Mouse (Mus musculus) neural tube, embryonic 14.5 days (tissue): ENCODE measurements at regions not wholly inside any gene's neighbourhood (a gene's known extent, or its start where the extent isn't known, plus 50 kb on each side); places are given as distances from the start of the nearest gene placed in this dataset.

Source experiments
- ATAC-seq: fragments of 200-750 bp; cut with Nextera tagmentation; 2 replicates; pipeline ENCODE4 v1.8.0; 2017; ENCODE audit warnings: low read depth, mild to moderate bottlenecking, moderate TSS enrichment, moderate library complexity
- H3K27ac ChIP-seq: fragments of 300-500 bp; sonication (generic); 2 replicates; pipeline ENCODE4 v1.5.1; 2014; ENCODE audit warnings: low read depth, mild to moderate bottlenecking, control low read depth, low read length, moderate library complexity, mixed read lengths
- H3K27me3 ChIP-seq: fragments of 300-500 bp; sonication (generic); 2 replicates; pipeline ENCODE4 v1.6.1; 2014; ENCODE audit warnings: low read length; ENCODE audit not compliant: control insufficient read depth, insufficient read depth
- H3K36me3 ChIP-seq: fragments of 300-500 bp; sonication (generic); 2 replicates; pipeline ENCODE4 v1.6.1; 2014; ENCODE audit warnings: low read length, mixed read lengths; ENCODE audit not compliant: control insufficient read depth, insufficient read depth
- H3K4me1 ChIP-seq: fragments of 300-500 bp; sonication (generic); 2 replicates; pipeline ENCODE4 v1.6.1; 2014; ENCODE audit warnings: low read length; ENCODE audit not compliant: control insufficient read depth, insufficient read depth
- H3K4me2 ChIP-seq: fragments of 300-500 bp; sonication (generic); 2 replicates; pipeline ENCODE4 v1.6.1; 2014; ENCODE audit warnings: mild to moderate bottlenecking, low read depth, low read length, control low read depth
- H3K4me3 ChIP-seq: fragments of 300-500 bp; sonication (generic); 2 replicates; pipeline ENCODE4 v1.5.1; 2014; ENCODE audit warnings: low read depth, low read length, control low read depth, mixed read lengths
- H3K9ac ChIP-seq: fragments of 300-500 bp; sonication (generic); replicated peaks from 2 replicates; pipeline ENCODE4 v1.6.1; 2014; ENCODE audit warnings: low read depth, mild to moderate bottlenecking, control low read depth, low read length, mixed read lengths
- H3K9me3 ChIP-seq: fragments of 300-500 bp; sonication (generic); 2 replicates; pipeline ENCODE4 v1.6.1; 2016; ENCODE audit warnings: low read length; ENCODE audit not compliant: control insufficient read depth
- WGBS: fragments of 180-500 bp; shearing (Covaris S2); extraction: QIAGEN DNeasy Blood & Tissue Kit; methylation state at CpG from one replicate; pipeline ENCODE4 v1.1.7; 2014; 5-methylcytosine and 5-hydroxymethylcytosine counted together

- Histone ChIP-seq H3K27me3 (no peaks in the 10 kb centered on the region), H3K36me3 (no peaks in the 10 kb centered on the region), H3K9ac (no peak overlapping the region), H3K4me1 (no peaks in the 10 kb centered on the region), H3K27ac (no peak overlapping the region), H3K4me2 (no peak overlapping the region), H3K9me3 (no peaks in the 10 kb centered on the region), H3K4me3 (no peak overlapping the region)
- WGBS, result 95% methylated on average over 8 of the region's 8 CpGs
- no peak for ATAC-seq
Observed at GRCm38 (mm10) chr9:116410461-116410860, 235.3 kb upstream of the Tgfbr2 start.

DNA sequence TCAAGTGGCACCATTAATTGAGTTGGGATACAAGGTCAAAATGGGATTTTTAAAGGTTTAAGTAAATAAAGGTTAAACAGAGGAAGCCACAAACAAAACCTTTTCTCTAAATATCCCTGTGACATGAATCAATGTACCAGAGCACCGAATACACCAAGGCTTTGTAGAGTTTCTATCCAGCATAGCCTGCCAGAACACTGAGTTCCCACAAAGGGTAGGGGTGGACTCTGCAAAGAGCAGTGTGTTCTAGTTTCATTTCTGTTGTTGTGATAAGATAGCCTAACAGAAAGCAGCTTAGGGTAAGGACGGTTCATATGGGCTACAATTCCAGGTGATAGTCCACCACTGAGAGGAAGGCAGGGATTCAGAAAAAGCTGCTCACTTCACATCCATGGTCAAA is 233.0 kb upstream of the Tgfbr2 start:
- ATAC-seq, result no peak
- no peaks in the 10 kb centered on the region for H3K36me3 ChIP-seq
- H3K27me3 ChIP-seq, result no peaks in the 10 kb centered on the region
- H3K4me2 ChIP-seq, result no peak overlapping the region
- H3K4me3 ChIP-seq, result no peak overlapping the region
- H3K9ac ChIP-seq, result no peak overlapping the region
- no peaks in the 10 kb centered on the region for H3K9me3 ChIP-seq
- no peak overlapping the region for H3K27ac ChIP-seq
- WGBS, result 95% methylated on average over 2 of the region's 2 CpGs
- no peaks in the 10 kb centered on the region for H3K4me1 ChIP-seq

- no peak overlapping the region for H3K4me3 ChIP-seq
- ATAC-seq, result no peak
- no peak overlapping the region for H3K9ac ChIP-seq
- H3K36me3 ChIP-seq, result no peaks in the 10 kb centered on the region
- no peak overlapping the region for H3K27ac ChIP-seq
- no peaks in the 10 kb centered on the region for H3K4me1 ChIP-seq
- H3K4me2 ChIP-seq, result no peak overlapping the region
- H3K9me3 ChIP-seq, result no peaks in the 10 kb centered on the region
- 96% methylated on average over 1 of the region's 1 CpGs for WGBS
- no peaks in the 10 kb centered on the region for H3K27me3 ChIP-seq
Observed at GRCm38 (mm10) chr9:116405051-116405450, 229.9 kb upstream of the Tgfbr2 start.

- H3K27me3 ChIP-seq, result no peaks in the 10 kb centered on the region
Observed at GRCm38 (mm10) chr9:116401821-116402220, 226.7 kb upstream of the Tgfbr2 start.

GRCm38 (mm10) chr9:116400270-116400669 is 225.1 kb upstream of the Tgfbr2 start:
- Histone ChIP-seq H3K4me3 (no peak overlapping the region), H3K4me2 (no peak overlapping the region), H3K4me1 (no peaks in the 10 kb centered on the region), H3K9ac (no peak overlapping the region), H3K9me3 (no peaks in the 10 kb centered on the region), H3K27me3 (no peaks in the 10 kb centered on the region), H3K27ac (no peak overlapping the region), H3K36me3 (no peaks in the 10 kb centered on the region)
- 41% methylated on average over 2 of the region's 2 CpGs for WGBS
- ATAC-seq, result no peak

More at GRCm38 (mm10) chr9:116401821-116402220, 226.7 kb upstream of the Tgfbr2 start:
- no peaks in the 10 kb centered on the region for H3K4me1 ChIP-seq
- H3K4me3 ChIP-seq, result no peak overlapping the region
- no peak overlapping the region for H3K4me2 ChIP-seq
- 82% methylated on average over 7 of the region's 7 CpGs for WGBS
- H3K9me3 ChIP-seq, result no peaks in the 10 kb centered on the region
- H3K27ac ChIP-seq, result no peak overlapping the region
- no peak overlapping the region for H3K9ac ChIP-seq
- no peaks in the 10 kb centered on the region for H3K36me3 ChIP-seq
- ATAC-seq, result no peak

GRCm38 (mm10) chr9:116399296-116399695 is 224.1 kb upstream of the Tgfbr2 start:
- WGBS, result 96% methylated on average over 1 of the region's 1 CpGs
- no peak overlapping the region for H3K27ac ChIP-seq
- H3K27me3 ChIP-seq, result no peaks in the 10 kb centered on the region
- H3K4me2 ChIP-seq, result no peak overlapping the region
- no peaks in the 10 kb centered on the region for H3K4me1 ChIP-seq
- no peak overlapping the region for H3K4me3 ChIP-seq
- H3K36me3 ChIP-seq, result no peaks in the 10 kb centered on the region
- H3K9ac ChIP-seq, result no peak overlapping the region
- ATAC-seq, result no peak
- no peaks in the 10 kb centered on the region for H3K9me3 ChIP-seq

GRCm38 (mm10) chr9:116392258-116392657 is 217.1 kb upstream of the Tgfbr2 start:
- Histone ChIP-seq H3K9ac (no peak overlapping the region), H3K9me3 (no peaks in the 10 kb centered on the region), H3K4me3 (no peak overlapping the region), H3K27me3 (no peaks in the 10 kb centered on the region), H3K4me1 (no peaks in the 10 kb centered on the region), H3K36me3 (no peaks in the 10 kb centered on the region), H3K4me2 (no peak overlapping the region), H3K27ac (no peak overlapping the region)
- ATAC-seq, result no peak
- 42% methylated on average over 8 of the region's 8 CpGs for WGBS

DNA sequence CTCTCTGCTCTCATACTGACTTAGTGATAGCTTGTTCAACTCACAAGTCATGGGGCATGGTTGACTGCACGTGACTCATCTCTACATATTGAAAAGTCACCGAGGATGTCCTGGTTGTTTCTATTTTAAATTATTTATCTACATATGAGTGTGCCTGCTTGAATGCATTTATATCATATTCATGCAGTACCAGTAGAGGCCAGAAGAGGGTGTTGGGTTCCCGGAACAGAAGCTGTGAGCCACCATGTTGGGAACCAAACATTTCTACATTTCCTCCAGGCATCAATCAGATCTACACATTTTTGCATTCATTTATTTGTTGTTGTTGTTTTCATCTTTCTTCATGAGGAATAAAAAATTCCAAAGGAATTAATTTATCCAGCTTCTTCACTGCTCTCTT is 214.6 kb upstream of the Tgfbr2 start:
- Histone ChIP-seq H3K36me3 (no peaks in the 10 kb centered on the region), H3K4me3 (no peak overlapping the region), H3K9me3 (no peaks in the 10 kb centered on the region), H3K9ac (no peak overlapping the region), H3K4me2 (no peak overlapping the region), H3K27me3 (no peaks in the 10 kb centered on the region), H3K4me1 (no peaks in the 10 kb centered on the region), H3K27ac (no peak overlapping the region)
- no peak for ATAC-seq
- 90% methylated on average over 3 of the region's 3 CpGs for WGBS

GRCm38 (mm10) chr9:116388863-116389262 is 213.7 kb upstream of the Tgfbr2 start:
- peaks cover 4% of the 10 kb centered on the region; the same call in 1 of the 2 replicates for H3K4me1 ChIP-seq
- no peak overlapping the region for H3K4me3 ChIP-seq
- H3K4me2 ChIP-seq, result no peak overlapping the region
- no peak overlapping the region for H3K9ac ChIP-seq
- no peak for ATAC-seq
- H3K36me3 ChIP-seq, result no peaks in the 10 kb centered on the region
- H3K27ac ChIP-seq, result no peak overlapping the region
- no peaks in the 10 kb centered on the region for H3K27me3 ChIP-seq
- 74% methylated on average over 8 of the region's 8 CpGs for WGBS
- H3K9me3 ChIP-seq, result no peaks in the 10 kb centered on the region

GRCm38 (mm10) chr9:116388025-116388424 is 212.9 kb upstream of the Tgfbr2 start:
- Histone ChIP-seq H3K4me1 (peaks cover 10% of the 10 kb centered on the region; the same call in 1 of the 2 replicates), H3K27me3 (no peaks in the 10 kb centered on the region), H3K27ac (no peak overlapping the region), H3K4me2 (no peak overlapping the region), H3K4me3 (no peak overlapping the region), H3K9me3 (no peaks in the 10 kb centered on the region), H3K9ac (no peak overlapping the region), H3K36me3 (no peaks in the 10 kb centered on the region)
- no peak for ATAC-seq
- 89% methylated on average over 9 of the region's 9 CpGs for WGBS
